Mouse (Mus musculus): ENCODE data around the gene Sun2. TPM values are rescaled to one million over a fixed set of nuclear protein-coding genes. Genes with fewer than 3 reads are reported as not detected.

The Sun2 gene
- polyA plus RNA-seq (2017; shearing (Covaris generic)) = 10 to 100 TPM; 10.5 to 15.4 (median 12.4) TPM

DNA sequence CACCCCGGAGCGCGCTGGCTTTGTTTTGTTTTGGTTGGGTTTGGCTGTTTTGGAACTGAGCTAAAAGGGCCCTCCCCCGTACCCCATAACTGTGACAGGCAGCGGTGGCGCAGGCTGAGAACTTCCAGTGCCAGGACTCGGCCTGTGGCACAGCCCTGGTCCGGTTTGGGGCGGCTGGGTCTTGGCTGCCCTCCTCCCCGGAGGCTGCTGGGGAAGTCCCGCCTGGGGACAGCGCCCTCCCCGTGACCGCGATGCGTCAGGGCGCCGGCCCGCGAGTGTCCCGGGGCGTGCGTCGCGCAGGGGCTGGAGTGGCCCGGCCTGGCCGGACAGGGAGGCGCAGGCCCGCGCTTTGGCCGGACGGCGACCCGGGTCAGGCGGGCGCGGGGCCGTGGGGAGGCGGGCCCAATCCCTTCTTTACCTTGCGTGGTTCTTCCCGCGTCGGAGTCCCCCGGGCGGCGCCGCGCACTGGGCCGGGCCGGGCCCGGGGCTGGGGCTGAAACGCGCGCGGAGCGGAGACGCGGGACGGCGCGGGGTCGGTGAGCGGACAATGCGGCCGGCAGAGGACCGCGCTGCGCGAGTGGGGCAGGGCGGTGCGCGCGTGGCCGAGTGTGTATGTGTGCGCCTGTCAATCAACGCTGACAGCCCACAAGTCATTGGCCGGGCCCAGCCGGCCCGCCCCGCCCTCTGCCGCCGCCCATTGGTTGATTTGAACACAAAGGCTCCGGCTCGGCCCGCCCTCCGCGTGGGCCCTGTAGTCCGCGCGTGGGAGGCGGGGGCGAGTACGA, at the start of gene Sun2:
Sun2 (minus strand) TSS at position 616 of the 785 bp plus-strand sequence.
- peak; percentile 61 for ATAC-seq

DNA sequence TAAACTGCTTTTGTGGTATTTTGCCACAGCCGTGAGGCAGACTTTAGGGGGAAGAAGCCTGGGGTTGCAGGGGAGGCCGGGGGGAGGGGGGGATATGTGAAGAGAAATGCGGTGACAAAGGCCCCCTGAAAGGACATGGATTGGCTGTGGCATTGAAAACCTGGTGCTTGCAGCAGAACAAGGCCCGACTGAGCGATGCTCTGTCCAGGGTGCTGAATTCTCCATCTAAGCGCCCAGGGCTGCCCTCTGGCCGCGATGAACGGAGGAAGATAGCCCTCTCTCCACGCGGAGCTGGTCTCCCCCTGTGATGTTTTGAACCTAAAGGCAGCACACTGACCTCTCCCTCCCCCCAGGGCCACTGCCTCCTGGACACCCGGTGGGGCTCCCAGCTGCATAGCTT, 49.2 kb upstream of the Sun2 start:
- ATAC-seq = no peak

DNA sequence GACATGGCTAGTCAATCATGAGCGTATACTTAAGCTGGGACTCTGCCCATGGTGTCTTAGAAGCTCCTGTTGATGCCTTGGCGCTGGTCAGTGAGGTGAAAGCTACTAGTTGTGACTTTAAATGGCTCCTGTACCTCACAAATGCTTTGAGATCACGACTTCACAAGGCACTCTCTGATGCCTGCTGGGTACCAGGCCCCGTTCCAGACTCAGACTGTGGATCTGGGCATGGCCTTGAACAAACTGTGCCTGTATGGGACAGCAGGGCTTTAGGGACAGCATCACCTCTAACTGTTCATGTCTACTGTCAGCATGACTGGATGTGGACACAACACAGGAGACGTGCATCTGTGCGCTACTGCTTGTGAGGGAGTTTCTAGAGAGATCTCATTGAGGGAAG, 48.6 kb upstream of the Sun2 start:
- no peak for ATAC-seq

DNA sequence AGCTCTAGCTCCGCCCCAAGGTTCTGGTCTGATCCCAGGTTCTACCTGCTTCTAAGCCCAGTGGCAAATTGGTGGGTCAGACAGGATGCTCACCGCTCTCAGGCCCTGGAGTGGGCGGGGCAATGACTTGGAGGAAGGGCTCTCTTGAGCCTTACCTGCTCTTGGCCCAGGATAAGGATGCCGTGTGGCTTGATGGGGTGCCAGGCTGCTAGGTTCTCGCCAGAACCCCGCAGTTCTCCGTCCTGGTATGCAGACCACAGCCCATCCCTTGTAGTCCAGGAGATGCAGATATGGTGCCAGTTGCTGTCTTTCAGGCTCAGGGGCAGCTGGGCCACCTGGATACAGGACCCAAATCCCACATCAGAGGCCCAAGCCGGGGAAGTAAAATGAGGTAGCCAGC, 47.8 kb upstream of the Sun2 start:
- no peak for ATAC-seq

DNA sequence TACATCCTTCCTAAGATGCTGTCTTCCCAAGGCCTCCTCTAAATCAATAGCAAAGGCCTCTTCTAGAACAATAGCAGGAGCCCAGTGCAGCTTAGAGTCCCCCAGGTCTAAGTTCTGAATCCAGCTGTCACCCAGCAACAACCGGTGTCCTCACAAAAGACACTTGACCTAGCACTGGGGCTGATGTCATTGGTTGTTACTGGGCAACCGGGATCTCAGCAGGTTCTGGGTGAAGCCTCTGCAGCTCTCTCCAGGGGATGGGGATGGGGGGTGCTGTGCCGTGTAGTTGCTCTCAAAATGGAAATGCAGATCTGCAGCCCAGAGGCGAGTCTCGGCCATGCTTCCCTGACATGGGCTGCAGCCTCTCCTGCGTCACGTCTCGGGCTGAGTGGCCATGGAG, 45.5 kb upstream of the Sun2 start:
- ATAC-seq = no peak

DNA sequence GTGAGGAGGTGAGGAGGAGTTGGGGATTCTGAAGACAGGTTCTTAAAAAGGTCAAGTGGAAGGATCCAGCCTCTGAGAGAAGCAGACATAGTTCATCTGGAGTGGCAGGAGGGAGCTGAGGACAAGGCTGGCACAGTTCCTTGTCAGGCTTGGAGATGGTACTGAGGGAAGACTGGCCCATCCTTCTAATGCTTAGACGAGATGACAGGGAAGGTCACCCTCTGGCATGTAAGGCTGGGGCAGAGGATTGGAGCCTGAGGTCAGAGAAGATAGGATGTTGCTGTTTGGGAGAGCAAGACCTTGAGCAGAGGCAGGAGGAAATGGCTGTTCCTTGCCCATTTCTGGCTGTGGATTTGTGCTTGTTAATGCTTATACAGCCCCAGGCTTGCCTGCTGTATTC, 42.7 kb upstream of the Sun2 start:
- no peak for ATAC-seq

DNA sequence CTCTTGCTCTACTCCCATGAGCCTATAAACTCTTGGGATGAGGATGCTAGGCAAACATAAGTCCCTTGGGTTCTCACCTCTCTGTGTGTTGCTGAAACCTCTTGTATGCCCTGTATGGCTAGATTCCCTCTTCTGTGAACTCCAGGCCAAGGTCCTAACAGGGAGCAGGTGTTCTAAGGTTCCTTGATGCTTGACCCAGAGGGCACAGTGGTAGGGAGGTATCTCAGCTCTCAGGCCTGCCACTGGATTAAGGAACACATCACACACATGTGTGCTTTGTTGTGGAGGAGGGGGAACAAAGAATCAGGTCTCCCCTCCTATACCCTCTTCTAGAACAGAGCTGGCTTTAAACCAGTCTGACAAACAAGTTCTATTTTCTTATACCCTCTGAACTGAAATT, 35.4 kb upstream of the Sun2 start, which contains the start of gene Dnal4:
Dnal4 (minus strand) TSS at position 101 of the 400 bp plus-strand sequence.
- ATAC-seq = no peak

DNA sequence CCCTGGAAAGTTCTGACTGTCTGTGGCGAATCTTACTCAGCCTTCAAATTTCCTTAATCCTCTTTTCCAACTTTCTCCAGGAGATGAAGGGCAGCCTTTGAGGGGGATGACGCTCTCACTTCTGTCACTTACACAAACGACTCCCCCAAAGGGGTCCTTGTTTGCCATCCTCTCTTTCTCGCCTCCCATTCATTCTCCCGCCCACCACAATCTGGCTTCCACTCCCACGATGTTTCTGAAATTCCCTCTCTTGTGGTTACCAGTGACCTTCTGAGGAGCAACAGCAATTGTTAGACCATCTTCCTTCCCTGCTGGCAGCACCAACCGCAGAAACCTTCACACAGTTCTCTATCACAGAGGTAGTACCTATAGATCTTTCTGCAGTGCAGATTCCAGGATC, 33.3 kb upstream of the Sun2 start:
- ATAC-seq = no peak

DNA sequence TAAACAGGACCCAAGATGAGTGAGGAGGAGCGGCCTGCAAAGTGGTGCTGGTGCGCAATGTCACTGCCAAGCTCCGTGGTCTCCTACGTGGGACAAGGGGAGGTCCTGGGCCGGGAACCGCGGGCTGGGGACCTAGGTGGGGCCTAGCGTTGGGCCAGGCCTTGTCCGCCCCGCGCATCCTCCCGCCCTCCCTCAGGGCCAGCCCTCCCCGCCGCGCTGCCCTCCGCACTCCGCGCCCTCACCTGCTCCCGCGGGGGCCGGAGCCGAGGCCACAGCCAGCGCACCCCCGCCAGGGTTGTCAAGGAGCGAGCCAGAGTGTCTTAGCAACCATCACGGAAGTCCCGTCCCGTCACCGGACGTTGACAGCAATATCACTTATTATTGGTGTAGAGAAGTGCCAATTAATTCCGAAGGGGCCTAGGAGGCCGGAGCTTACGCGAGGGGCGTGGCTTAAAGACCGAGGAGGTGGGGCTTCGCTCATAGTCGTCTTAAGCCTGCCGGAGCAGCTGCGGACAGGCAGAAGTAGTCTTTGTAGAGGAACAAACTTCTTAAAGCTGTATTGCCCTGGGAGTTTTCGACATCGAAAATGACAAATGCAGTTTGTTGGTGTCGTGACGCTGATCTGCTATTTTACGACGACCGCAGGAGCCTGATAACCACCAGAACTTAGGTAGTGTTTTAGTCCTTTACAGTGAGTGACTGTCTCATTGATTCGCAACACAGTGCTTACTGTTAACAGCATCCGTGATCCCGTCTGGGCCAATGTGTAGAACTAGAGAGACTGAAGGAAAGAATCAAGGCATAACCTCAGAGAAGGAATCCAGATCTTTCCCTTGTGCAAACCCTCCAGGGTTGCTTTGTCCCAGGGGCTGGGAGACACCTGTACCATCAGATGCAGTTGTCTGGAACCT, 32.0 kb upstream of the Sun2 start:
- peak; percentile 100 for ATAC-seq

DNA sequence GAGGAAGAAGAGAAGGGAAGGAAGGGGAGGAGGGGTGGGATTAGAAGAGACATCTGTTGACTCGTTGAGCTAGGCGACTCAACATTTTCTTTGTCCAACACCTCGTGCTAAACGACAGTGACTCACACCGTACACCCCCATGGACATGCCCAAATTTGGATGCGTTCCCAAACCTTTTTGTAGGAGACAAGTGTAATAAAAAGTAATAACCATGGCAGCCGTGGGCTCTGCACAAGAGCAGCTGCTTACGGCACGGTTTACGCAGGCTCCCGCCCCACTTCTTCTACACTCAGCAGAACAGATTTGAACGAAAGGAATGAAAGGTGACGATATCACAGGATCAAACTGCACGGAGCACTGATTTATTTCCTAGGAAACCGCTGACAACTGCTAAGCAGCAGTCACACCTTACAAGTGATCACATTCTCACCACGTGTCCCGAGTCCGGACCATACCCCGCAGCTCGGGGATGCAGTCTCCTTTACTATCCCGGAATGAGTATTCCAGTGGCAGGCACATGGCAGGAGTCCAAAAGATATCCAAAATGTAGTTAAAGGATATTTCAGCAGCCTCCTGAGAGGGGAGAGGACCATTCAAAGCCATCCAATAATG, 28.4 kb upstream of the Sun2 start:
- no peak for ATAC-seq

DNA sequence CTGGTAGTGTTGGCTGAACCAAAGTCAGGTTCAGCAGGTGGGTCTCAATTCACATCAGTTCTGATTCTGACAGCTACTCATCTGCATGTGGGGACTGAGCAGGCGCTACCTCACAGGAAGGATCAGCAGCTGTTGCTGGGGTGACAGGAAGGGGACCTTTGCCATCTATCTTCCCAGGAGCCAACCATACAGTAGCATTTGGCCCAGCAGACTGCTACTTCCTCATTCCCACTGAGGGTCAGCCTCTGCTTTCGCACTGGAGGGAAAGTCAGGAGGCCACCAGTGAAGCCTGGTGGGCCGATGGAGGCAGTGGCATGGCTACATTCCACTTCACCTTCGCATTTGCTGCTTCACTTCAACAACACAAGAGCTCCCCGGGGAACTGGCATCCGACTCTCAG, 26.0 kb upstream of the Sun2 start:
- ATAC-seq = no peak

DNA sequence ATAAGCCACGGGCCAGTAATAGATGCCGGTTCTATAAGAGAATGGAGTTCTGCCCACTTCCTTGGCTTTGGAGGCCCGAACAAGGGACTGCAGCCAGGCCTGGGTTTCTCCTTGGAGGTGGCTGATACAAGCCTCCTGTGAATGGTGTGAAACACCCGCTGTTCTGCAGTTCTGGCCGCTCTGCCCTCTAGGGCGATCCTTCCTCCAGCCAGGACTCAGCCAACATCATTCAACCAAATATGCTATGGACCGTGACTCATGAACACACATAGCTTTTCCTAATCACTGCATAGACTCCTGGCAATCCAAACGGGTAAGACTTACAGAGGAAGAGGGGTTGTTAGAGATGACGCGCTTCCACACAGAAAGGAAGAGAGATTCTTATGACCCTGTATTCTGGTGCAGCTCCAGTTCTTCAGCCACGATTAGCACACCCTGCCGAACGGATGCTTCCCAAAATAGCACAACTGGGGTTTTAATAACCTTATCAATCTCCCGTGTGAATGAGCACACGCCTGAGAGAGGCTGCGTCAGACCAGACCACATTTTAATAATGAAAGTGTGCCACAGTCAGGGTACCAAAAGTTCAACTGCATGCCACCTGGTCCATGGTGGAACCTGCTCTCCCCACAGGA, 25.1 kb upstream of the Sun2 start:
- no peak for ATAC-seq

DNA sequence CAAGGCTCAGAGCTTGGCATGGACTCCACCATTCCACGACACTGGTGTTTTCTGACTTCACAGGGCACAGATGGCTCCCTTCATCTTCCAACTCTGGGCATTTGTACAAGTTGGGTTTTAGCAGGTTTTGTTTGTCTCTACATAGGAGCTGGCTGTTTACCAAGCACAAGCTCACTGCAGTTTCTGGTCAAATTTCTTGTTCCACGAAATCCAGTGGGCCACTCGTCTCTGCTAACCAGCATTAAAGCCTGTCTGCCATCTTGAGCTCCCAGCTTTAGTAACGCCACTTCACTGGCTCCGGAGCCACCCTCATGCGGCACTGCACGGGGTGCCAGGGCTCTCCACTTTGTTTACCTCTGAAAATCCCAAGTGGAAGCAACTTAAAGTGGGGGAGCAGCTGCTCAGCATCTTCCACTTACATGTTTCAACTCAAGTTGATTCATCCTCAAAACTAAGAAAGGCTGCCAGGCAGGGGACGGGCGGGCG, 24.3 kb upstream of the Sun2 start:
- no peak for ATAC-seq

DNA sequence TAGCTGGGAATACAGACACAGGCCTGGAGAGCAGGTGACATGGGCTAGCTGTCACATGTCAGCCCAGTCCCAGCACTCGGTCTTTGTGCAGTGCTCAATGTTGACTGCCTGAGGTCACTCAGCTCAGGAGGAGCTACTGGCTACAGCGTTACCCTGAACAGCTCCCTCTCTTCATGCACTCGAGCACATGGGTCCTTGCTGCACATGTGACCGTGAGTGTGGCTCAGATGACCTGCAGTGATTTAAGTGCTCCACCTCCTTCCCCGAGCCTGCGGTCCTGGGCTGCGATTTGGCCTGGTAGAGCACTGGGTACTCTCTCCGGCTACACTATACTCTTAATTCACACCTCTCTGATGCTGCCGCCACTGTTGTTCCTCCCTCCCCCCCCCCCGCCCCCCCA, 23.8 kb upstream of the Sun2 start:
- ATAC-seq = no peak

DNA sequence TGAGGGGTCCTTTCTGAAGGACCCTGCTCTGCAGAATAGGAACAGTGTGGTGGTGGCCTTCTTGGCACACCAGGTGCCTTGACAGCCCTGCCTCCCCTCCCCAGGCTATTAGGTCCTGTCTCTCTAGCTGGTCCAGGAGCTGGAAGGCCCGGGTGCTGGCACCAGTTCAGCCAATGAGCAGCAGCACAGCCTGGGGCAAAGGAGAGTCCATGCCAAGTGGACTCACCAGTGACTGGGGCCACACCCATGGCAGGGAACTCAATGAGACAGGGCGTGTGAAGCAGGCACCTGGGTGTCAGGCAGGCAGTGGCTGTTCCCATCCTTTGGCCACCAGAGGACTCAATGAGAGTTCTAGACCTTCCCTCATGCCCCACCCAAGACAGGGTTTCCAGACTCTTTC, 23.0 kb upstream of the Sun2 start:
- no peak for ATAC-seq

DNA sequence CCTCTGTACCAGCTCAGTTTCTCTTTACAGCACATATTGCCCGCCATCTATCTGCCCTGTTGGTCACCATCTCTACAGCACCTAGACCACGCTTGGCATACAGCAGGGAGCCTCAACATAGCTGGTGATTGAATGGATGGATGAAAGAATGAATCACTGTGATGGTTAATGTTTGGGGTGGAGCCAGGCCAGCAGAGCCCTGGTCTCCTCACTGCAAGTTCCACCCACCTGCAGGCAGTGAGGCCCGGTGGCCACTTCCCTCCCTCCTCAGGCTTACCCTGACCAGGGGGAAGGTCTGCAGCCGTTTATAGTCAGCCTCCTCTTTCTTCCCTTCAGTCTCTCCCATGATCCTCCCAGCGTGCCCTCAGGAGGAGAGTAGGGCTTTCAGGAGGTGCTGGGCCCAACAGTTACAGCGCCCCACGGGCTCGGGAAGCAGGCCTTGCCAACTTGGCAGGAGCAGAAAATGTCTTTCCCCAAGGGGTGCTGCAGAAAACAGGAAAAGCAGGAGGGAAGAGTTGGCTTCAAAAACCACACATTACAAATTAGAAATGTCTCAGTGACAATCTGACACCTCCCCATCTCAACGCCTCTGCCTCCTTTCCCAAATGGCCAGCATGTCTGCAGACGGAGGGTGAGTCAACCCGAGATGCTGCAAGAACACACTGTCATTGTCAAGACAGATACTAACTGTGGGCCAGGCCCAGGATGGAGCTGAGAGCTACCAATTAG, 22.4 kb upstream of the Sun2 start:
- no peak for ATAC-seq

DNA sequence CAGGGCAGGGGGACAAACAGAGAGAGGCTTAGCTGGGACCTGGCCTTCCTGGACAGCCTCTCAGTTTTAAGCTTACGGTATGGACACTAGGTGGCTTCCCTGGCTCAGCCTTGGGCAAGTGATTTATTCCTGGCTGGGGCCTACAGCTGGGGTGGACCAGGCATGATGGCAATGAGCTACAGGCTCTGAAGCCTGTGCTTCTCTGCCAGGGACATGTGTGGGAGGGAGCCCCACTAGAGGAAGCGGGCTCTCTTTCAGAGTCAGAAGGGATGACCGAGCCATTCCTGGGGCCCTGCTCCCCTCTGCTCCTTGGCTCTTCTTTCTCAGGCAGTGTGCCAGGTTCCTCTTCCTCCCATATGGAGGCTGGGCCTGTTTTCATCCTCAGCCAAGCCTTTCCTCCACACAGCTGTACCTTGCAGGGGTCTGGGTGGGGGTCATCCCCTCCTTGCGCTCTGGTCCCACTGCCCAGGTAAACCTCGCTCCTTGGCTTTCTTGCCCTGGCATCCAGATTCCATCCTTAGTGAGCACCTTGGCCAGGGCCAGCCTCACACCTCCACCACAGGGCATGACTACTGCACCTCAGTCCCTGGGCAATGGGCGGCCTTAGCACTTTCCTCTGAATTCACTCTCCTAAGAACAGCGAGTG, 21.4 kb upstream of the Sun2 start:
- no peak for ATAC-seq

DNA sequence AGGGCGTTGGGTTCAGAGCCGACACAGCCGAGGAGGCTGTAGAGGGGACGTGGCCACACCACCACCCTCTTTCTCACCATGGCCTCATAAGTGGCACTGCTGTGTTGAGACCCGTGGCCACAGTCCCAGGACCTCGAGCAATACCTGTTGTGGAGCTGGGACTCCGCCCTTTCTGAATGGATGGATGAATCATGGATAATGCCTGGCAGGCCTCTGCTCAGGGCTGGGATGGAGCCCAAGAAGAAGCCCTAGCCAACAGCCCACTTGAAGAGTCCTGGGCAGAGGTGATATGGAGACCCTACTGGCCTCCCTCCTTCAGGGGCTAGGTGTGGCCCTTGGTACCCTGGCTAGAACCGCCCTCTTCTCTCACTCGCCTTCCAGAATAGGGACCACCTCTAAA, 20.7 kb upstream of the Sun2 start:
- ATAC-seq = no peak

DNA sequence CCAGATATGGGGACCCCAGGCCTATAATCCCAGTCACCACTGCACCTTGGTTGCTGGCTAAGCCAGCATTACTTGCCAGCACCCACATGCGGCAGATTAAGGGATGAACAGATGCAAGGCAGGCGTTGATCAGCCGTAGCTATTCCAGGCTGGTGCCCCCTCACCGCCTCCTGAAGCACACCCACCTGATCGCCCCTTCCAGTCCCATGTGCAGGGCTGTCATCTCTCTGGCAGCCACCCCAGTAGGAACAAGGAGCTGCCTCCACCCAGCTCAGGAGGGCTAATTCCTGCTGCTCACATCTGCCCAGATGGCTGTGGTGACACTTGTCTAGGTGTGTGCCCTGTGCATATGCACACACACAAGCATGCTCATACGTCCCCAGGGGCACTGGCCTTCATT, 18.6 kb upstream of the Sun2 start:
- no peak for ATAC-seq

DNA sequence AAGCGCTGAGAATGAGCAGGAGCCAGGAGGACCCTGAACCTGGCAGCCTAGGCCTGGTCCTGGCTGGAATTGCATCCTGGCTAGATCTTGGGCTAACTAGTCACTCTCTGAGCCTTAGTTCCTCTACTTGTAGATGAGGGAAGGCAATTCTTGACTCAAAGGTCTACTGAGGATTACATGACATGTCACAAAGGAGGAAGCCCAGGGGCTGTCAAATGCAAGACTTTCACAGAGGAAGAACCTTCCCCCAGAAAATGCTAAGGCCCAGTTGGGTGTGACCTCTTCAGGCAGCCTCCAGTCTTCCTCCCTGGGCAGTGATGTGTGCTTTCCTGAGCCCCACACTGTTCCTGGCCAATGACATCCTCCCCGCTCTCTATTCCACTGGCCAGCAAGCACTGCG, 14.8 kb upstream of the Sun2 start:
- no peak for ATAC-seq

DNA sequence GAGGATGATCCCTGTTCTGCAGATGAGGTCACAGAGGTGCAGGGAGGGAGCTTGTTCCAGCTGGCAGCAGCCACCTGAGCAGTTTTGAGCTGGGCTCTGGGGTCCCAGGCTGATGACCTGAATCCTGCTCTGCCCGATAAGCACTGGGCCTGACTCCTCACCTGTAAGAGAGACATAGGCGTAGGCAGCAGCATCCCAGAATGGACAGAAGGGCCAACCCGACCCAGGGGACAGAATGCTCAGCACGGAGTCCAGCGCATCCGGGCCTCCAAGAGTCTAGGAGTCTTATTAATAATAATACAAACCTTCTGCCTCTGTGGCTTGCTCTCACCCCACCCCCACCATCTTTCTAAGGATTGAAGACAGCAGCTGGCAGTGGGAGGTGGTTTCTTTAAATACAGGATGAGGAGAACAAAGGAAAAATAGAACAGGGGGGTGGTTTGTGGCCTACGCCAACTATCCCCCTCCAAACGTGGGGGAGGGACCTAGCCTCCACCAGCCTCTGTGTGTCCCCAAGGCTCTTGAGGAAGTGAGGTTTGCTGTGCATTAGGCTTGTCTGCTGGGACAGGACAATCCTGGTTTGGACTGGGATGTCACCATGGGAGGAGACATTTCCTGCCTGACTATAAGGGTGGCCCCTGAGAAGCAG, 13.8 kb upstream of the Sun2 start:
- no peak for ATAC-seq
